Mouse (Mus musculus): Measurements from ENCODE around the gene Gm21797. TPM values are rescaled to one million over a fixed set of nuclear protein-coding genes. Genes with fewer than 3 reads are reported as not detected.

Gm21797 gene
- polyA plus RNA-seq (2012; rRNA removed; ENCODE audit: low replicate concordance), result not detected in 2 replicates

DNA sequence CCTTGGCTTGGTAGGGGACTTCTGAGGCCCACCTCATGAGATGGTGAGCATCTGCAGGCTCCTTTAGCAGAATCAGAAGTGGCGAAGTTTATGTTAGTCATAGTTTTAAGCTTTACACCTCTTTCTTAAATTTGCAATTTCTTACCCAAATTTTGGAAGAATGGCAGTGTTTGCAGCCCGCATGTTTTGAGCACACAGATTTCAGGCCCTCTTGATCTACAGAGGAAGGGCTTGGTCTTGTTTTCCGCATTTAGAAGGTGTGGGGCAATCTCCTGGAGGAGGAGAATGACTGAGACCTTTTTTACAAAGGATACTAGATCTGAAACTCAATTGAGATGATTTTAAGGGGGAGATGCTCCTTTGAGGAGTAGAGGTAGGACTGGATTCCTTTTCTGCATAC, at the start of gene Gm21797:
Gm21797 (minus strand) TSS at position 101 of the 400 bp plus-strand sequence.

DNA sequence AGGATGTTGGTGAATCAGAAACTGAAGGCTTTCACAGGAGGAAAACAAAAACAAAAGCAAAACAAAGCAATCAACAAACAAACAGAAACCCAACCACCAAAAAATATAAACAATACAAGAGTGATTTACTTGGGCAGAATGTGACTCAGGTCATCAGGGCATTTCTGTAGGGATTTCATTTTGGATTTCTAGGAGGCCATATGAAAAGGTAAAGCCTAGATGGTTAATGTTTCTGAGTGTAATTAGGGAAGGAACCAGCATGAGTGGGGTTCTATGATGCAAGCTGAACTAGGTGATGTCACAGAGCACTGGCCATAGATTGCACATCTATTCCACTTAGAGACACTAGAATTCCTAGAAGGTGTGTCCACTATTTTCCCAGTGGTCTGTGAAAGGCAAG, 29.0 kb upstream of the Gm21797 start, which contains the start of gene Gm20795:
Gm20795 (plus strand) TSS at position 301 of the 400 bp plus-strand sequence.

Other genes starting within 250 kb of the Gm21797 start
- not detected in 2 replicates for gene Gm21852, start 123.8 kb downstream of the Gm21797 start, polyA plus RNA-seq (2012; rRNA removed; ENCODE audit: low replicate concordance)
- not detected in 2 replicates for gene Gm20795, start 29.1 kb upstream of the Gm21797 start, polyA plus RNA-seq (2012; rRNA removed; ENCODE audit: low replicate concordance)